Mouse (Mus musculus): ENCODE measurements around the gene Pagr1b. TPM values are rescaled to one million over a fixed set of nuclear protein-coding genes. Genes with fewer than 3 reads are reported as not detected.
A peak's percentile ranks its signal among the peaks of the same experiment; 100 is the strongest.

The Pagr1b gene
- total and polyA plus RNA-seq, 3 experiments, result 0.39 to 4.5 TPM; not detected in 1

- no peak for DNase-seq (ENCODE audit: low read depth, low spot score)
- TF ChIP-seq RAD21 (IDR thresholded peaks at IDR 0.05; ENCODE audit: low read depth, low read length) (no peak), MYC (IDR thresholded peaks at IDR 0.05; ENCODE audit: low read depth, low read length) (no peak), CHD1 (IDR thresholded peaks at IDR 0.05; ENCODE audit: low read depth, low read length) (no peak), EP300 (IDR thresholded peaks at IDR 0.05; ENCODE audit: low read depth in 1 of 2, low read length in 2 of 2) (no peak), KAT2A (conservative IDR thresholded peaks at IDR 0.05; ENCODE audit: low read depth, low read length) (no peak), POLR2A (IDR thresholded peaks at IDR 0.05; ENCODE audit: control insufficient read depth in 1 of 2, insufficient read depth in 1 of 2, low read depth in 1 of 2, low read length in 2 of 2, poor library complexity in 1 of 2) (no peak), TCF12 (IDR thresholded peaks at IDR 0.05; ENCODE audit: low read depth, low read length) (no peak), CHD2 (IDR thresholded peaks at IDR 0.05; ENCODE audit: low read length) (no peak), MXI1 (IDR thresholded peaks at IDR 0.05; ENCODE audit: low read depth, low read length) (no peak), E2F4 (IDR thresholded peaks at IDR 0.05; ENCODE audit: borderline replicate concordance, low read depth, low read length) (no peak), UBTF (IDR thresholded peaks at IDR 0.05; ENCODE audit: borderline replicate concordance, insufficient read depth, low read depth, low read length) (no peak), HCFC1 (IDR thresholded peaks at IDR 0.05; ENCODE audit: low read depth, low read length) (no peak)
- no peak overlapping the region for H3K27ac ChIP-seq (ENCODE audit: control insufficient read depth, low read depth, low read length)
- H3K9ac ChIP-seq (ENCODE audit: control insufficient read depth, low read depth, low read length, poor library complexity, severe bottlenecking), result no peak overlapping the region
- H3K4me3 ChIP-seq (ENCODE audit: control insufficient read depth in 1 of 2, insufficient read depth in 1 of 2, low read depth in 2 of 2, low read length in 2 of 2), result no peak overlapping the region
- peaks cover 3 to 4% of the 10 kb centered on the region in 2 experiments; a peak in 1 of 4 replicates for H3K4me1 ChIP-seq (ENCODE audit: control insufficient read depth in 1 of 2, insufficient read depth in 2 of 2, low read length in 2 of 2)
- H3K79me2 ChIP-seq (ENCODE audit: control insufficient read depth, insufficient read depth, low read length, poor library complexity), result no peaks in the 10 kb centered on the region
- peaks cover 0 to 1% of the 10 kb centered on the region in 2 experiments; a peak in 1 of 4 replicates for H3K36me3 ChIP-seq (ENCODE audit: control insufficient read depth in 1 of 2, insufficient read depth in 2 of 2, low read length in 2 of 2)
- no peaks in the 10 kb centered on the region for H3K9me3 ChIP-seq (replicated peaks; ENCODE audit: insufficient read depth, low read length)
- no peaks in the 10 kb centered on the region for H3K27me3 ChIP-seq (ENCODE audit: control insufficient read depth in 1 of 2, insufficient read depth in 2 of 2, low read length in 2 of 2)
Observed at GRCm38 (mm10) chr7:127055026-127055585, 38.8 kb upstream of the Pagr1b start.

GRCm38 (mm10) chr7:127041851-127042672, 25.8 kb upstream of the Pagr1b start, which contains the start of gene Kif22:
Gene Kif22, minus strand, starts transcription at chr7:127042471.
- Histone ChIP-seq H3K9me3 (replicated peaks; ENCODE audit: insufficient read depth, low read length) (no peaks in the 10 kb centered on the region), H3K27ac (ENCODE audit: control insufficient read depth, low read depth, low read length) (peak within 1 kb of the TSS; percentile 81), H3K79me2 (ENCODE audit: control insufficient read depth, insufficient read depth, low read length, poor library complexity) (peaks cover 31% of the 10 kb centered on the region), H3K27me3 (ENCODE audit: control insufficient read depth in 1 of 2, insufficient read depth in 2 of 2, low read length in 2 of 2) (no peaks in the 10 kb centered on the region), H3K9ac (ENCODE audit: control insufficient read depth, low read depth, low read length, poor library complexity, severe bottlenecking) (peak within 1 kb of the TSS; percentile 92), H3K4me1 (ENCODE audit: control insufficient read depth in 1 of 2, insufficient read depth in 2 of 2, low read length in 2 of 2) (peaks cover 2 to 18% of the 10 kb centered on the region in 2 experiments; a peak in 3 of 4 replicates), H3K4me3 (ENCODE audit: control insufficient read depth in 1 of 2, insufficient read depth in 1 of 2, low read depth in 2 of 2, low read length in 2 of 2) (peak within 1 kb of the TSS; percentile 77 to 95), H3K36me3 (ENCODE audit: control insufficient read depth in 1 of 2, insufficient read depth in 2 of 2, low read length in 2 of 2) (peaks cover 0 to 16% of the 10 kb centered on the region in 2 experiments; a peak in 3 of 4 replicates)
- TF ChIP-seq RAD21 (IDR thresholded peaks at IDR 0.05; ENCODE audit: low read depth, low read length) (no peak), MXI1 (IDR thresholded peaks at IDR 0.05; ENCODE audit: low read depth, low read length) (peak; percentile 74; the same call in 1 of the 2 replicates), EP300 (IDR thresholded peaks at IDR 0.05; ENCODE audit: low read depth in 1 of 2, low read length in 2 of 2) (peak; percentile 6 to 27; a peak in 1 of 4 replicates), POLR2AphosphoS2 (IDR thresholded peaks at IDR 0.05; ENCODE audit: low read length) (peak; percentile 96), MYB (IDR thresholded peaks at IDR 0.05; ENCODE audit: low read depth, low read length) (peak; percentile 52; the same call in 1 of the 2 replicates), HCFC1 (IDR thresholded peaks at IDR 0.05; ENCODE audit: low read depth, low read length) (peak; percentile 83), UBTF (IDR thresholded peaks at IDR 0.05; ENCODE audit: borderline replicate concordance, insufficient read depth, low read depth, low read length) (0 out of 2 replicates have a peak, but pooled peaks have one; percentile 31), TAL1 (IDR thresholded peaks at IDR 0.05; ENCODE audit: low read length) (no peak), ZKSCAN1 (IDR thresholded peaks at IDR 0.05; ENCODE audit: low read depth, low read length) (0 out of 2 replicates have a peak, but pooled peaks have one; percentile 5), ELF1 (IDR thresholded peaks at IDR 0.05; ENCODE audit: low read depth, low read length) (peak; percentile 84), POLR2A (IDR thresholded peaks at IDR 0.05; ENCODE audit: control insufficient read depth in 1 of 2, insufficient read depth in 1 of 2, low read depth in 1 of 2, low read length in 2 of 2, poor library complexity in 1 of 2) (peak; percentile 85 to 87), TBP (IDR thresholded peaks at IDR 0.05; ENCODE audit: low read depth, low read length) (peak; percentile 89), SIN3A (IDR thresholded peaks at IDR 0.05; ENCODE audit: low read length) (peak; percentile 83), MEF2A (IDR thresholded peaks at IDR 0.05; ENCODE audit: extremely low read depth, insufficient replicate concordance, low read depth, low read length, poor library complexity, severe bottlenecking) (no peak; the same call in 1 of the 2 replicates), E2F4 (IDR thresholded peaks at IDR 0.05; ENCODE audit: borderline replicate concordance, low read depth, low read length) (peak; percentile 77; the same call in 1 of the 2 replicates), GABPA (IDR thresholded peaks at IDR 0.05; ENCODE audit: low read depth, low read length) (no peak), TCF12 (IDR thresholded peaks at IDR 0.05; ENCODE audit: low read depth, low read length) (peak; percentile 31; the same call in 1 of the 2 replicates), MYC (IDR thresholded peaks at IDR 0.05; ENCODE audit: low read depth, low read length) (no peak), KAT2A (conservative IDR thresholded peaks at IDR 0.05; ENCODE audit: low read depth, low read length) (peak; percentile 50; the same call in 1 of the 2 replicates), NELFE (IDR thresholded peaks at IDR 0.05; ENCODE audit: low read depth, low read length) (peak; percentile 81), ETS1 (IDR thresholded peaks at IDR 0.05; ENCODE audit: low read depth, low read length) (0 out of 2 replicates have a peak, but pooled peaks have one; percentile 29), CHD2 (IDR thresholded peaks at IDR 0.05; ENCODE audit: low read length) (peak; percentile 28; the same call in 1 of the 2 replicates)
- peak; percentile 94 for DNase-seq (ENCODE audit: low read depth, low spot score)
